Mouse (Mus musculus) testis, adult 2 months (tissue): ENCODE measurements around the gene Clmn.

ENCODE experiments used
- CTCF ChIP-seq: fragments of 200-500 bp; IDR thresholded peaks from 2 replicates; pipeline ENCODE4 v1.5.1; 2012; ENCODE audit warnings: low read depth, mild to moderate bottlenecking, inconsistent platforms, low read length, moderate library complexity; ENCODE audit not compliant: control insufficient read depth, insufficient read depth, insufficient replicate concordance
- POLR2A ChIP-seq: fragments of 200-500 bp; IDR thresholded peaks from 2 replicates; pipeline ENCODE4 v1.6.1; 2012; ENCODE audit warnings: low read depth, mild to moderate bottlenecking, inconsistent platforms, low read length, moderate library complexity; ENCODE audit not compliant: control insufficient read depth

DNA sequence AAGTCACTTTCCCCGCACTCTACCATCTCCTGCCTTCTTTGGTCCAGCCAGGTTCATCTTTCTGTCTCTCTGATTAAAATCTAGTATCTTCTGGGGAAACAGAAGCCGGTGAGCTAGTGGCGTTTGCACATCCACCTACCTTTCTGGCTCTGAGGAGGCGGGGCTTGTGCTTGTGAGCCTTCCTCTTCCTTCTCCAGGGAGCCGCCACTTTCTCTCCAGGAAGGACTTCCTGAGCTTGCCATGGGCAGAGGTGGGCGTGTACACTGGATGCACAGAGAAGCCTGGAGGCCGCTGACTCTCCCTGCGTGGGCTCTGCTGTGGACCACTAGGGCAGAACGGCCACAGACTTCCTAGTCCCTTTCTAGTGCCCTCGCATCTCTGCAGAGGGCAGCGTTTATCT, 34.3 kb upstream of the Clmn start:
- TF ChIP-seq CTCF (no peak), POLR2A (no peak)
